Mouse (Mus musculus): ENCODE measurements around the gene Chrna9.

Chrna9 gene

GRCm38 (mm10) chr5:66008245-66008967 lies 73.7 kb downstream of the Chrna9 start:
- DNase-seq (ENCODE audit: low read depth, low spot score), result no peak

- no peak for DNase-seq (ENCODE audit: low read depth, low spot score)
Observed at GRCm38 (mm10) chr5:66013999-66014398, 79.3 kb downstream of the Chrna9 start.

GRCm38 (mm10) chr5:66014437-66014836 lies 79.7 kb downstream of the Chrna9 start:
- DNase-seq (ENCODE audit: low read depth, low spot score), result no peak

GRCm38 (mm10) chr5:66015449-66015961 lies 80.8 kb downstream of the Chrna9 start:
- DNase-seq (ENCODE audit: low read depth, low spot score), result no peak

- DNase-seq (ENCODE audit: low read depth, low spot score), result no peak
Observed at GRCm38 (mm10) chr5:66026796-66027195, 92.1 kb downstream of the Chrna9 start.
